Mouse (Mus musculus) bone marrow, adult 2 months (tissue): ENCODE results near the gene Ipmk. TPM values are rescaled to one million over a fixed set of nuclear protein-coding genes. Genes with fewer than 3 reads are reported as not detected.
A peak's percentile ranks its signal among the peaks of the same experiment; 100 is the strongest.

Experiments
- H3K27ac ChIP-seq: fragments of 200-500 bp; 2 replicates; pipeline ENCODE4 v1.5.1; 2012; ENCODE audit warnings: low read depth, mild to moderate bottlenecking, control low read depth, inconsistent platforms, low read length; ENCODE audit not compliant: control insufficient read depth, poor library complexity, insufficient read depth
- H3K4me1 ChIP-seq: fragments of 200-500 bp; 2 replicates; pipeline ENCODE4 v1.6.1; 2011; ENCODE audit warnings: low read length; ENCODE audit not compliant: control insufficient read depth, insufficient read depth
- H3K4me3 ChIP-seq: fragments of 200-500 bp; replicated peaks from 2 replicates; pipeline ENCODE3; 2011; ENCODE audit warnings: mild to moderate bottlenecking, low read depth, low read length, control low read depth; ENCODE audit not compliant: control insufficient read depth
- CTCF ChIP-seq: fragments of 200-500 bp; IDR thresholded peaks from 2 replicates; pipeline ENCODE4 v1.5.1; 2011; ENCODE audit warnings: low read length, control low read depth; ENCODE audit not compliant: control insufficient read depth, insufficient read depth
- POLR2A ChIP-seq: fragments of 200-500 bp; IDR thresholded peaks from 2 replicates; pipeline ENCODE4 v1.6.1; 2011; ENCODE audit warnings: low read depth, mild to moderate bottlenecking, control low read depth, low read length, borderline replicate concordance; ENCODE audit not compliant: control insufficient read depth
- WGBS: fragments of 180-500 bp; shearing (Covaris S2); methylation state at CpG from one replicate; pipeline ENCODE4 v1.1.7; 2018; 5-methylcytosine and 5-hydroxymethylcytosine counted together
- polyA plus RNA-seq: library from polyadenylated mRNA; stranded (reverse); fragments of >200 nt; gene quantifications from 2 replicates; pipeline ENCODE4 v1.2.4, GENCODE M21; 2011; ENCODE audit warnings: low replicate concordance; ENCODE audit not compliant: missing spikeins, insufficient read depth, insufficient read length

Ipmk gene
- polyA plus RNA-seq, 1 experiment: 16.2 TPM

GRCm38 (mm10) chr10:71472033-71472432 is 124.5 kb downstream of the Ipmk start:
- WGBS: 45% methylated on average over 6 of the region's 6 CpGs
- TF ChIP-seq POLR2A (no peak), CTCF (no peak)
- Histone ChIP-seq H3K4me1 (no peaks in the 10 kb centered on the region), H3K27ac (no peak overlapping the region), H3K4me3 (no peak overlapping the region)

- Histone ChIP-seq H3K27ac (no peak overlapping the region), H3K4me3 (no peak overlapping the region), H3K4me1 (no peaks in the 10 kb centered on the region)
- TF ChIP-seq POLR2A (no peak), CTCF (no peak)
- 88% methylated on average over 13 of the region's 13 CpGs for WGBS
Observed at GRCm38 (mm10) chr10:71473590-71473989, 126.0 kb downstream of the Ipmk start.

- WGBS: 80% methylated on average over 8 of the region's 8 CpGs
- H3K4me1 ChIP-seq: no peaks in the 10 kb centered on the region
- no peak overlapping the region for H3K4me3 ChIP-seq
- TF ChIP-seq POLR2A: no peak
- no peak for TF ChIP-seq CTCF
- no peak overlapping the region for H3K27ac ChIP-seq
Observed at GRCm38 (mm10) chr10:71476471-71477080, 129.0 kb downstream of the Ipmk start.

GRCm38 (mm10) chr10:71477147-71477546 is 129.6 kb downstream of the Ipmk start:
- Histone ChIP-seq H3K4me1 (no peaks in the 10 kb centered on the region), H3K27ac (no peak overlapping the region), H3K4me3 (no peak overlapping the region)
- TF ChIP-seq CTCF: no peak
- TF ChIP-seq POLR2A: no peak
- WGBS: 42% methylated on average over 4 of the region's 4 CpGs

GRCm38 (mm10) chr10:71479700-71480325 is 132.2 kb downstream of the Ipmk start:
- WGBS: 12% methylated on average over 8 of the region's 8 CpGs
- Histone ChIP-seq H3K27ac (no peak overlapping the region), H3K4me3 (no peak overlapping the region), H3K4me1 (no peaks in the 10 kb centered on the region)
- no peak for TF ChIP-seq POLR2A
- peak; percentile 70 for TF ChIP-seq CTCF

Other genes with a start within 250 kb of the Ipmk start
- 3.7 and 4.0 TPM in 2 replicates for gene Bicc1, start 188.1 kb upstream of the Ipmk start, polyA plus RNA-seq
- gene Tfam, start 109.5 kb upstream of the Ipmk start, polyA plus RNA-seq: 22.9 and 32.5 TPM in 2 replicates
- gene Ube2d1, start 62.5 kb upstream of the Ipmk start, polyA plus RNA-seq: 9.0 and 18.1 TPM in 2 replicates
- 16.3 and 24.2 TPM in 2 replicates for gene Cisd1, start 2.8 kb upstream of the Ipmk start, polyA plus RNA-seq